ENCODE assay signal across 21 mouse cellular contexts in genomic region chr11:112140058-112140457, GRCm38 (mm10).
DNase-seq lines count a peak whose midpoint lies in the region; ATAC-seq and TF ChIP-seq lines count a peak whose summit lies in the region.
"Had no signal": no experiment of that assay in that cellular context is flagged by ENCODE, and none has a peak within 500 bp of the region (broad histone marks: within the 10 kb centered on the region; RNA-seq: fewer than 3 reads in every experiment).

No protein-coding gene starts in this region.

- H3K9me3 ChIP-seq in neural tube, embryonic 15.5 days (replicated peaks) = no peaks in the 10 kb centered on the region
- H3K9me3 ChIP-seq in forebrain, embryonic 13.5 days (replicated peaks) = no peaks in the 10 kb centered on the region
- H3K9me3 ChIP-seq in forebrain, postnatal 0 days (ENCODE audit: low read length) = no peaks in the 10 kb centered on the region
- H3K9me3 ChIP-seq in hindbrain, postnatal 0 days (ENCODE audit: low read length) = no peaks in the 10 kb centered on the region
- H3K9me3 ChIP-seq: embryonic facial prominence, embryonic 12.5 days; heart, embryonic 15.5 days; hindbrain, embryonic 10.5 days; hindbrain, embryonic 15.5 days had no signal

- no peak for TF ChIP-seq CTCF in forebrain, postnatal 0 days (IDR thresholded peaks at IDR 0.05; ENCODE audit: low read depth)
- TF ChIP-seq CTCF in hindbrain, postnatal 0 days (IDR thresholded peaks at IDR 0.05; ENCODE audit: low read depth) = no peak

- intact Hi-C loops in left cerebral cortex, postnatal 25 days (cut with DNase I) = no loop called here

- no peak for ATAC-seq in neural tube, embryonic 15.5 days (ENCODE audit: low FRiP score)
- peak; percentile 43 for ATAC-seq in forebrain, embryonic 13.5 days
- peak; percentile 38; the same call in 1 of the 2 replicates for ATAC-seq in forebrain, postnatal 0 days
- ATAC-seq in hindbrain, postnatal 0 days = no peak
- ATAC-seq: inflammation-experienced regulatory T-cells, adult 6 months; intestine, postnatal 0 days had no signal

- peaks cover 15% of the 10 kb centered on the region for H3K4me1 ChIP-seq in neural tube, embryonic 15.5 days
- H3K4me1 ChIP-seq in forebrain, embryonic 13.5 days = peaks cover 35% of the 10 kb centered on the region
- H3K4me1 ChIP-seq in forebrain, postnatal 0 days (ENCODE audit: insufficient read depth) = peaks cover 9% of the 10 kb centered on the region; the same call in 1 of the 2 replicates
- H3K4me1 ChIP-seq in hindbrain, postnatal 0 days (ENCODE audit: insufficient read depth, low read length) = no peaks in the 10 kb centered on the region; the same call in 1 of the 2 replicates

- 66% methylated on average over 9 of the region's 9 CpGs for WGBS in neural tube, embryonic 15.5 days
- 45% methylated on average over 9 of the region's 9 CpGs for WGBS in forebrain, embryonic 13.5 days
- WGBS in forebrain, postnatal 0 days = 47% methylated on average over 9 of the region's 9 CpGs
- 58% methylated on average over 9 of the region's 9 CpGs for WGBS in hindbrain, postnatal 0 days

- H3K4me2 ChIP-seq in neural tube, embryonic 15.5 days = no peak overlapping the region
- H3K4me2 ChIP-seq in forebrain, embryonic 13.5 days = no peak overlapping the region
- no peak overlapping the region for H3K4me2 ChIP-seq in forebrain, postnatal 0 days (ENCODE audit: low read depth)
- H3K4me2 ChIP-seq in hindbrain, postnatal 0 days (ENCODE audit: low read depth, low read length) = no peak overlapping the region
- H3K4me2 ChIP-seq: embryonic facial prominence, embryonic 12.5 days; heart, embryonic 11.5 days; heart, embryonic 15.5 days had no signal

- no peak overlapping the region for H3K27ac ChIP-seq in neural tube, embryonic 15.5 days (replicated peaks)
- H3K27ac ChIP-seq in forebrain, embryonic 13.5 days = no peak overlapping the region
- H3K27ac ChIP-seq in forebrain, postnatal 0 days (ENCODE audit: low read depth, low read length) = no peak overlapping the region
- no peak overlapping the region for H3K27ac ChIP-seq in hindbrain, postnatal 0 days
- H3K27ac ChIP-seq: embryonic facial prominence, embryonic 12.5 days; heart, embryonic 15.5 days; hindbrain, embryonic 10.5 days; hindbrain, embryonic 15.5 days had no signal

- H3K4me3 ChIP-seq in neural tube, embryonic 15.5 days (replicated peaks) = no peak overlapping the region
- H3K4me3 ChIP-seq in forebrain, embryonic 13.5 days = no peak overlapping the region
- no peak overlapping the region for H3K4me3 ChIP-seq in forebrain, postnatal 0 days (ENCODE audit: low read depth, low read length)
- no peak overlapping the region for H3K4me3 ChIP-seq in hindbrain, postnatal 0 days (ENCODE audit: low read length)
- H3K4me3 ChIP-seq: embryonic facial prominence, embryonic 12.5 days; heart, embryonic 15.5 days; hindbrain, embryonic 10.5 days; hindbrain, embryonic 15.5 days had no signal

- 0 out of 2 replicates have a peak, but pooled peaks cover 2% of the 10 kb centered on the region for H3K27me3 ChIP-seq in neural tube, embryonic 15.5 days (replicated peaks)
- no peaks in the 10 kb centered on the region for H3K27me3 ChIP-seq in forebrain, embryonic 13.5 days
- H3K27me3 ChIP-seq in forebrain, postnatal 0 days (ENCODE audit: insufficient read depth, low read length) = no peaks in the 10 kb centered on the region
- no peaks in the 10 kb centered on the region for H3K27me3 ChIP-seq in splenic B cell, adult 2 months (ENCODE audit: control insufficient read depth, insufficient read depth, low read length, poor library complexity, severe bottlenecking)
- H3K27me3 ChIP-seq in hindbrain, postnatal 0 days (ENCODE audit: insufficient read depth, low read length) = no peaks in the 10 kb centered on the region
- H3K27me3 ChIP-seq: embryonic facial prominence, embryonic 12.5 days; heart, embryonic 15.5 days; hindbrain, embryonic 15.5 days had no signal

- H3K36me3 ChIP-seq in neural tube, embryonic 15.5 days = no peaks in the 10 kb centered on the region
- no peaks in the 10 kb centered on the region for H3K36me3 ChIP-seq in forebrain, embryonic 13.5 days (ENCODE audit: poor library complexity, severe bottlenecking)
- no peaks in the 10 kb centered on the region for H3K36me3 ChIP-seq in forebrain, postnatal 0 days (ENCODE audit: insufficient read depth)
- no peaks in the 10 kb centered on the region for H3K36me3 ChIP-seq in splenic B cell, adult 2 months (ENCODE audit: control insufficient read depth, insufficient read depth, low read length, poor library complexity, severe bottlenecking)
- no peaks in the 10 kb centered on the region for H3K36me3 ChIP-seq in hindbrain, postnatal 0 days (ENCODE audit: insufficient read depth, low read length)
- H3K36me3 ChIP-seq: embryonic facial prominence, embryonic 12.5 days; heart, embryonic 15.5 days; hindbrain, embryonic 10.5 days; hindbrain, embryonic 15.5 days had no signal

- H3K9ac ChIP-seq in neural tube, embryonic 15.5 days (replicated peaks) = no peak overlapping the region
- H3K9ac ChIP-seq in forebrain, embryonic 13.5 days = no peak overlapping the region
- H3K9ac ChIP-seq in forebrain, postnatal 0 days = no peak overlapping the region
- H3K9ac ChIP-seq in hindbrain, postnatal 0 days (replicated peaks; ENCODE audit: low read length) = no peak overlapping the region
- H3K9ac ChIP-seq: embryonic facial prominence, embryonic 12.5 days; heart, embryonic 15.5 days; hindbrain, embryonic 15.5 days had no signal

- DNase-seq in neural tube, embryonic 10.5 days (ENCODE audit: extremely low spot score, low spot score) = peak; percentile 11
- peak; percentile 23 for DNase-seq in forebrain, postnatal 0 days
- DNase-seq in splenic B cell, adult 2 months (ENCODE audit: low read depth, low spot score) = peak; percentile 22
- DNase-seq in hindbrain, postnatal 0 days (ENCODE audit: low spot score) = no peak
- DNase-seq in cerebellum, adult 8-10 months = no peak
- DNase-seq in left cerebral cortex, postnatal 25 days (ENCODE audit: low spot score in 2 of 2) = no peak
- DNase-seq: adrenal gland, postnatal 14 days; cerebellum, adult 2 months; cerebellum, postnatal 14 days; gastrocnemius, postnatal 36 days; heart, adult 18-20 months; heart, postnatal 14 days had no signal

Comparison
In these comparisons a context has a peak if more than half of its experiments do, and no peak if none do; other contexts are left out.
1. DNase-seq: peak in neural tube, embryonic 10.5 days (single experiment), forebrain, postnatal 0 days (single experiment) and splenic B cell, adult 2 months (single experiment); none in hindbrain, postnatal 0 days (single experiment), cerebellum, adult 8-10 months (single experiment) and left cerebral cortex, postnatal 25 days (0 of 2).
2. ATAC-seq: peak in forebrain, embryonic 13.5 days (single experiment) and forebrain, postnatal 0 days (single experiment); none in neural tube, embryonic 15.5 days (single experiment) and hindbrain, postnatal 0 days (single experiment).